Mouse (Mus musculus): ENCODE results near the gene Cox6a2.
"Not testable (repeated sequence)": the region's sequence is repeated elsewhere in the genome, so short reads cannot be mapped to it uniquely, and the experiment has no call there.

The Cox6a2 gene

GRCm38 (mm10) chr7:128234796-128235195, 28.6 kb upstream of the Cox6a2 start:
- no peak for DNase-seq (ENCODE audit: low spot score)

GRCm38 (mm10) chr7:128231741-128232140, 25.6 kb upstream of the Cox6a2 start:
- DNase-seq (ENCODE audit: low spot score), result no peak

GRCm38 (mm10) chr7:128220936-128221335, 14.7 kb upstream of the Cox6a2 start:
- DNase-seq (ENCODE audit: low spot score), result no peak

GRCm38 (mm10) chr7:128219952-128220351, 13.8 kb upstream of the Cox6a2 start:
- no peak for DNase-seq (ENCODE audit: low spot score)

- DNase-seq (ENCODE audit: low spot score), result no peak
These were observed 3.6 kb upstream of the Cox6a2 start for GRCm38 (mm10) chr7:128209826-128210225.

- DNase-seq (ENCODE audit: low spot score), result peak; percentile 81
These were observed 2.0 kb upstream of the Cox6a2 start for GRCm38 (mm10) chr7:128208187-128208586.

- no peak for DNase-seq (ENCODE audit: low spot score)
These were observed 492 bp downstream of the Cox6a2 start for GRCm38 (mm10) chr7:128205695-128206094.

- DNase-seq (ENCODE audit: low spot score), result no peak
These were observed 2.0 kb downstream of the Cox6a2 start for GRCm38 (mm10) chr7:128204179-128204578.

GRCm38 (mm10) chr7:128203071-128203470, 3.1 kb downstream of the Cox6a2 start:
- DNase-seq (ENCODE audit: low spot score), result no peak

- no peak for DNase-seq (ENCODE audit: low spot score)
These were observed 4.6 kb downstream of the Cox6a2 start for GRCm38 (mm10) chr7:128201607-128202006.

- no peak for DNase-seq (ENCODE audit: low spot score)
These were observed 24.5 kb downstream of the Cox6a2 start for GRCm38 (mm10) chr7:128181691-128182090.

- no peak for DNase-seq (ENCODE audit: low spot score)
These were observed 25.6 kb downstream of the Cox6a2 start for GRCm38 (mm10) chr7:128180546-128180945.

GRCm38 (mm10) chr7:128180126-128180525, 26.1 kb downstream of the Cox6a2 start:
- DNase-seq (ENCODE audit: low spot score), result no peak

GRCm38 (mm10) chr7:128178385-128178784, 27.8 kb downstream of the Cox6a2 start:
- no peak for DNase-seq (ENCODE audit: low spot score)

GRCm38 (mm10) chr7:128169996-128170395, 36.2 kb downstream of the Cox6a2 start:
- peak; percentile 15 for DNase-seq (ENCODE audit: low spot score)

- DNase-seq (ENCODE audit: low spot score), result peak; percentile 4
These were observed 39.8 kb downstream of the Cox6a2 start for GRCm38 (mm10) chr7:128166391-128166790.

- peak; percentile 12 for DNase-seq (ENCODE audit: low spot score)
These were observed 42.2 kb downstream of the Cox6a2 start for GRCm38 (mm10) chr7:128164001-128164400.

- not testable (repeated sequence) for DNase-seq (ENCODE audit: low spot score)
These were observed 47.4 kb downstream of the Cox6a2 start for GRCm38 (mm10) chr7:128158688-128159354.
